Mouse (Mus musculus): Measurements from ENCODE around the gene E2f6. TPM values are rescaled to one million over a fixed set of nuclear protein-coding genes. Genes with fewer than 3 reads are reported as not detected.

The E2f6 gene
- polyA plus RNA-seq, 2 experiments from 2014 or later: 2.6 to 3.7 TPM

- ATAC-seq: no peak
Measured at GRCm38 (mm10) chr12:16800959-16801315, 9.8 kb upstream of the E2f6 start.

DNA sequence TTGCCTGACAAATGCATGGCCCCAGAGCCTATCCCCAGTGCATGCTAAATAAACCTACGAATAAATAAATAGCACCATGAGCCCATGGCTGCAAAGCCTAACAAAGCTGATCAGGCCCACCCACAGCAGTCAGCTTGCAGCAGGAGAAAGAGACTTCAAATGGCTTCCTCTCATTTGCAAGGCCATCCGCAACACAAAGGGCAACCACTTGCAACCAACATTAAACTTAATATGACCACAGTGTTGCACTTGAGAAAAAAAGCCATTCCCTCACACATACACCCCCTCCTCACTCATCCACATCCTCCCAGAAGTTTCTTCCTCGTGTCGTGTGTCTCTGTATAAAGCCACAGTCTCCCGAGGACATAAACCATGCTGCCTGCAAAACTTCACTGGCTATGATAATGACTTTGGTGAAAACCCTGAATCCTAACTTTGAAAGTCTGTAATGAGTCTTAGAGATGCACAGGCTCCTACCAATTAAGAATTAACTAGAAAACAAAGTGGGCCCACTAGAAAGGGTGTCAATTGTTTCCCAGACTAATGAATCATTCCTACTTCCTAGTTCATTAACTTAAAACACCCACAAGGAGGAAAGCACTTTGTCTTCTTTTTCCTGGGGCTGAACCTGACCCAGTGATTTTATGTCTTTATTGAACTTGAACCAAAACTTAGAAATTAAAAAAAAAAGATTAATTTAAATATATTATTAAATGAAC is 7.4 kb upstream of the E2f6 start:
- no peak for ATAC-seq

GRCm38 (mm10) chr12:16803956-16804430 is 6.8 kb upstream of the E2f6 start:
- no peak for ATAC-seq

DNA sequence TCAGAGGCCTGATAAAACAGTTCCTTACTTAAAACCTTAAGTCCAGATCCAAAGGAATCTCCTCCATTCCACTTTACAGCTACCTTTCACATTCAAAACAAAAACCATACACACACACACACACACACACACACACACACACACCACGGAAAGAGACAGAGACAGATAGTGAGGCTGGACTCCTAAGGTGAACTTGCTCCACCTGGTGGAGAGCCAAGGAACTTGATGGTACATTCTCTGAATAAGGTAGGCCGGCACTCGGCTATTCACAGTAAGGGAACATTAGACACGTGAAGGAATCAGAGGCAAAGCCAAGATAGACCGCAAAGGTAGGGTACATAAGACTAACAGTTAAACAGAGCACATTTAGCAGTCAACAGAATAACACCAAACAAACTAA is 5.3 kb upstream of the E2f6 start:
- peak; percentile 97 for ATAC-seq

- no peak for ATAC-seq
Measured at GRCm38 (mm10) chr12:16808045-16808444, 2.7 kb upstream of the E2f6 start.

DNA sequence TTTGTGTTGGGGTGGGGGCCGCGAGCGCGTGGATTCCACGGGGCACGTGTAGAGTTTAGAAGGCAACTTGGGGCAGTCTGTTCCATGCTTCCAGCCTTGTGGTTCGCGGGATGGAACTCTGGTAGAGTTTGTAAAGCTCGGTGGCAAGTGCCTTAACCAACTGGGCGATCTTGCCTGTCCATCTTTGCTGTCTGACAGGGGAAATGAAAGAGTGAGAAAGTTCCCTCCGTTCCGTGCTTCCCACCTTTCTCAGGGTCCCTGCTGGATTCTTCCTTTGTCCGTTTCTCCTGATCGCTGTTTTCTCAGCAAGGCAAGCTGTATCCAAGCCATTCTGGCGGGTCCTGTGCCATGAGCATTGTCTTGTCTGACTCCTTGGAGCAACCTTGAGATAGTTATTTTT is 714 bp downstream of the E2f6 start:
- peak; percentile 18 for ATAC-seq

DNA sequence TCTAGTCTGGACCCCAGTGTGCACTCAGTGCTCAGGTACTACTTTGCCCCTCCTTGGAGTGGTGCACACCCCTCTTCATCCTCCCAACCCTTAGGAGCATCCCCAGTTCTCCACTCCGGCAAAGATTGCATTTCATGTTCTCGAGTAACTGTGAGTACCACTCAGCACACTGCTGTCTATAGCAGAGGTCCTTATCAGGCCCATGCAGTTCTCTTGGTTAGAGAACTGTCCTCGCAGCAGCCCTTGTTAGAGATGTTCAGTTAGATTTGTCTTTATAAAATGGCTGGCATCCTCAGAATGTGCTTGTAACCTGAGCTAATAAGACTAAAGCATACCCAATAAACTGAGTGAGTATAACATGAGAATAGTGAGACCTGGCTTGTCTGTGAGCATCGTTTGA is 6.4 kb downstream of the E2f6 start:
- no peak for ATAC-seq

- ATAC-seq: no peak
Measured at GRCm38 (mm10) chr12:16818513-16818912, 7.8 kb downstream of the E2f6 start.

GRCm38 (mm10) chr12:16820761-16821160 is 10.0 kb downstream of the E2f6 start:
- ATAC-seq: no peak

DNA sequence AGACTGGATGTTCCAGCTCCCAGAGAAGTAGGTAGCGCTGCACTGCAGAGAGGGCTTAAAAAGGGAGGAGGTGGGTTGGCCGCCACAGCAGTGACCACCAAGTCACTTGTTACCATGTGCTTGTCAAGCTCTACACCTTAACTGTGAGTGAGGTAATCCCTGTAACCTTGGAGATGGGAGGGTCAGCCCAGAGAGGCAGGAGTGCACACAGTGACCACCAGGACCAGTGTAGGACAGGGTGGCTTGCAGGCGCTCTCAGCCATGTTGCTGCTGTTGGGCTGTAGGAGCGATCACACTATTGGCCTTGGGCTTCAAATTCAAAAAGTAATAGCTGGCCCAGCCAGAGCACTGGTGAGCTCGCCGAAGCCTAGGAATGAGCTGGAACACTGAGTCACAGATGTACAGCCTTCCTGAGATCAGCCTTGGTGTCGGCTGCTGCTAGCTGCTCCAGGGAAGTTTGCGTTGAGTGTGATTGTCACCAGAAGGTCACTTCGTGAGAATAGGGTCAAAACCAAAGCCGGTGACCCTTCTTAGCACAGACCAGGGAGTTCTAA is 11.5 kb downstream of the E2f6 start:
- ATAC-seq: no peak

DNA sequence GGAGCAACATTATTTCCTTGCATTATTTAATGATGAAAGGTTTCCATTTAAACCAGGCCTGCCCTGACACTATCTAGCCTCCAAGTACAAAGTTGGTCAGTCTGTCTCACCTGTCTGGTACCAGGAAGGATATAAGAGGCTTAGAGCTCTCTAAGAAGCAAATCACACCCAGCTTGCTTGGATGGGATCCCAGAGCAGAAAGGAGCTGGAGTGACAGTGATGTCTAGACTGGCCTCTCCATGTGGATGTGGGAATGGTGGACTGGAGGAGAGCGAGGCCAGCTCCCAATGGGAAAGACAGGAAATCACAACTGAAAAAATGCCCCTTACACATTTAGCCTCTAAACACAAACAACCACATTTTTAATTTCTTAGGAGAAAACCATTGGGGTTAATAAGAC is 12.9 kb downstream of the E2f6 start:
- no peak for ATAC-seq

GRCm38 (mm10) chr12:16828505-16828904 is 17.7 kb downstream of the E2f6 start:
- ATAC-seq: no peak

- ATAC-seq: no peak
Measured at GRCm38 (mm10) chr12:16829785-16830184, 19.0 kb downstream of the E2f6 start.

- ATAC-seq: no peak
Measured at GRCm38 (mm10) chr12:16831071-16831470, 20.3 kb downstream of the E2f6 start.

DNA sequence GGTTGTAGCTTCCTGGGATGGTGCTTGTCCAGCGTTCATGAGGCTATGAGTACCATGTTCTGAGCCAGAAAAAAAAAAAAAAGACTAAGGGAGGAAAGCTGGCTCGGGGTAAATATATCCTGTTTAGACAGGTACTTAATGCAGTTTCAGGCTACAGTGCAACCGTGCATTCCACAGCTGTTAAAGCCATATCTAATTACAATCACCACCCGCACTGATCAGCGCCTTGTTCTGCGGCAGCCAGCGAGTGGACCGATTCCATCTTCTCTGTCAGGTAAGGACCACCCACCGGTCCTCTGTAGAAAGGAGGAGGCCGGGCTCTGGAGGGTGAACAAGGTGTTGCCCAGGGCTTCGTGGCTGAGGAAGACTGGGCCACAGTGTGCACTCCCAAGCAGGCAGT is 23.9 kb downstream of the E2f6 start:
- ATAC-seq: no peak

DNA sequence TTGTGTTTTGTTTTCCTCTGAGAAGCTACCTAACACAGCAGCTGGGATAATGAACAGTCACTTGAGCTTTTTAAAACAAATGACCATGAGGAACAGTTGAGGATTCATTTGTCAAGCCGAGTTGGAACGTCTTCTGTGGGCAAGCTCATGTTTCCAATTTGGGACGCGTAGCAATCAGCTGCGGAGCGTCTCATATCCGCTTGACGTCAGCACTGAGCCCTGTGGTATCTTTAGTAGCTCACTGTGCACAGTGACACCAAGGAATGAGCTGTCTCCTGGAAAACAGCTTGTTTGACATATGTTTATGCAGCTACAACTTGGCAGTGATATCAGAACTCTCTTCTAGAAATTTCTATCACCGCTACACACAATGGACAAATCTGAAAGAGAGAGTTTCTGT is 25.4 kb downstream of the E2f6 start:
- no peak for ATAC-seq

GRCm38 (mm10) chr12:16837766-16838165 is 27.0 kb downstream of the E2f6 start:
- no peak for ATAC-seq

DNA sequence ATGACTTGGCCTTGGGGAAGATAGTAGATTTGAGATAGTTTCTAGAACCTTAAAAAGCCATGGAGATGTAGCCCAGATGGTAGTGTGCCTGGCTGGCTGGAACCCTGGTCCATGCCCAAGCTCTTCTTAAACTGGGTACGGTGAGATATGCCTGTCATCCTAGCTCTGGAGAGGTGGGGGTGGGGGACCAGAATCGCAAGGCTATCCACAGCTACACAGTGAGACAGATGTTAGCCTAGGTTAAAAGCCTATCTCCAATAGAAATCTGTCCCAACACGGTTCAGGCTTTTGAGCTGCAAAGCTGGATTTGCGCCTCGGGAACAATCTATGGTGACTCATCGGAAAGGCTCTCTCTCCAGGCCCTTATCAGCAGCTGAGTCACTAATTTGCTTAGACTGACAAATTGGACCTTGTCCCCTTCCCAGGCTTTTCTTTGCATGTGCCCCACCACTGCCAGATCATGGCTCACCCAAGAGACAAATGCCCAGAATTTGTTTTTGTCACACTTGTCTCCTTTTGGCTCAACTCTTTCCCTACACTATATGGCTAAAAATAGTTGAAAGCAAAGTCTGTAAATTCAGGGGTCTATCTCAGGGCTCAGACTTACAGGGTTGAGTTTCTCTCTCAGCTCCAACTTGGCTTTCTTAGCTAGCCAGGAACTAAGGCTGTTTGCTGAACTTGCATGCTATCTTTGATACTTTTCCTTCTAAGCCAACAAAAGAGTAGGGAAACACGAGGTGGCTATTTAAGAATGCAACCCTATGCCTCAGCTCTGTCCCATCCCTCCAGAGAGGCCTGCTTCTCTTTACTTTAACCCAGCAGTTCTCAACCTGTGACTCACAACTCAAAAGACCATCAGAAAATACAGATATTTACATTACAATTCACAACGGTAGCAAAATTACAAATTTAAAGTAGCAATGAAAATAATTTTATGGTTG is 30.3 kb downstream of the E2f6 start:
- no peak for ATAC-seq

GRCm38 (mm10) chr12:16844623-16845592 is 34.1 kb downstream of the E2f6 start:
- no peak for ATAC-seq

- no peak for ATAC-seq
Measured at GRCm38 (mm10) chr12:16847204-16847792, 36.5 kb downstream of the E2f6 start.

DNA sequence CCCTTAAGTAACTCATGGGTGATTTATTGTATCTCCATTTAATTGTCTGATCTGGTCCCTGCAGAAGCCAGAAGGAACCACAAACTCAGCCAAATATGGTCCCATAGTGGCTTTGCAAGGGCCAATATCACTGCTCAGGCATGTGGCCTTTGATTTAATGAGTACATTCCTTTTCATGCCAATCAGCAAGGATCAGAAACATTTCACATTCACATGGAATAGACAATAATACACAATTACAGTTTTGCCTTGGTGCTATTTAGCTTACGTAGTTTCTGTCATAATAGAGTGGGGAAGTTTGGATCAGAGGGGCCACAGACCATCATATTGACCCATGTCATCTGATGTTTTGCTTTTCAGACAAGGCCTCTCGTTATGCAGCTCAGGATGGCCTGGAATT is 37.7 kb downstream of the E2f6 start:
- ATAC-seq: no peak

GRCm38 (mm10) chr12:16849821-16850220 is 39.1 kb downstream of the E2f6 start:
- no peak for ATAC-seq

Measured in CD4-positive, CD25-positive, alpha-beta regulatory T cell, adult 4 months (primary cell).